Mouse (Mus musculus): ENCODE results near the gene Amacr. TPM values are rescaled to one million over a fixed set of nuclear protein-coding genes. Genes with fewer than 3 reads are reported as not detected.

Amacr gene
- total RNA-seq (2023), result 4.0 TPM

DNA sequence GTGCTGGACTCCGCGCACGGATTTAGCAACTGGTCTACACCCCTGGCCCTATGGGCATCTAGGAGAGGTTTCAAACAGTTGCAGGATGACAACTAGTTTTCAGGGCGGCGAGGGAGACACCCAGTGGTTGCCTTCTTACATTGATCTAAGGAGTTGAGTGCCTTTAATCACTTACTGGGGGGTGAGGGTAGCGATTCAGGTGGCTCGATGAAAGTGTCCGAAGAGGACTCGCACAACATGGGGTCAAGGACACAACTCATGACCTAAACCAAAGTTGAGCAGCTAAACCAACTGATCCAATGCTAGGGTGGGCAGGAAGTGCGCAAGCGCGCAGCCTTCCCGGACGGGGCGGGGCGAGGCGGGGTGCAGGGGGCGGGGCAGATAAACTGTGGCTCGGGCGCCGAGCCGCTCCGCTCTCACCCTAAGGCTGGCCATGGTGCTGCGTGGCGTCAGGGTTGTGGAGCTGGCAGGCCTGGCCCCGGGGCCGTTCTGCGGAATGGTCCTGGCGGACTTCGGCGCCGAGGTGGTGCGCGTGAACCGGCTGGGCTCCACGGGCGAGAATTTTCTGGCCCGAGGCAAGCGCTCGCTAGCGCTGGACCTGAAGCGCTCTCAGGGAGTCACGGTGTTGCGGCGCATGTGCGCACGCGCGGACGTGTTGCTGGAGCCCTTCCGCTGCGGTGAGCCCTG, at the start of gene Amacr:
Gene Amacr, plus strand, starts transcription at position 380 of the 687 bp plus-strand sequence.

DNA sequence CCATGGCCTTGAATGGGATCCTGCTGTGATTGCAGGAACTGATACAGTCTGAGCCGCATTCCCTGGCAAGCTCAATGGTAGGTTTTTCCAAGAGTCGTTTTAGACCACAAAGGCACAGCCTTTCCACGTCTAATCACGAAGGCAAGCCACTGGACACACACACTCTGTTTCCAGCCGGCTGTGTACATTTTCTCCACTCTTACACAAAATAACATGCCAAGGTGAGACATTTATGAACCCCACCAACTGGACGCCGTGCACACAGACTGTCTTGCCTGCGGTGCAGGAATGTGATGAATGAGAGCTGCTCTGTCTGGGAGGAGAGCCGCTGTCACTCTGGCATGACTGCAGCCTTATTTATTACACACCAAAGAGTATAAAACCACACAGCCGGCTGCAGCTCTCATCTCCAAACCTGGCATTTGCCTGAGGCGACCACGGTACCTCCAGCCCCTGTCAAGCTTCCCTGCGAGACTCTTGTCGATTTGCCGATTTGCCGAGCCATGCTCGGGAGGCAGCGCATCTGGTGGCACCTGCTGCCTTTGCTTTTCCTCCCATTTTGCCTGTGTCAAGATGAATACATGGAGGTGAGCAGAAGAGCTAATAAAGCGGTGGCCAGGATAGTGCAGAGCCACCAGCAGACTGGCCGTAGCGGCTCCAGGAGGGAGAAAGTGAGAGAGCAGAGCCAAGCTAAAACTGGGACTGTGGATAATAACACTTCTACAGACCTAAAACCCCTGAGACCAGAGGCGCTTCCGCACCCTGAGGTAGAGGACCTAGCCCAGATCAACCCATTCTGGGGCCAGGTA, 29.4 kb upstream of the Amacr start, which contains the start of gene C1qtnf3:
Gene C1qtnf3, plus strand, starts transcription at position 382 of the 809 bp plus-strand sequence.

DNA sequence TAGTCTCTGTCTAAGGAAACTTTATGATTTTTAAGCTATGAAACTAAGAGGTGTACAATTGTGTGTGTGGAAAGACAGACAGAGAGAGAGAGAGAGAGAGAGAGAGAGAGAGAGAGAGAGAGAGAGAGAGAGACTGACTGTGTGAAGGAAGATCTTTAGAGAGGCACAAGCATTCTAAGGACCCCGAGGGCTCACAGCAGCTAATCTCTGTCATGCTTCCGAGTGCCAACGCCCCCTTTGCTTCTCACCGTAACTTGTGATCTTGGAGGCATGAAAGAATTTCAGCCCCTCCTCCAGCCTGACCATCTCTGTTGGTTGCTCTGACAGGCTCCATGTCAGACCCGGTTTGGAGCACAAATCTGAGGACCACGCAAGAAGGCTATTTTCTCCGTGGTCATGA, 18.9 kb downstream of the Amacr start, which contains the start of gene Slc45a2:
Gene Slc45a2, plus strand, starts transcription at position 301 of the 400 bp plus-strand sequence.

DNA sequence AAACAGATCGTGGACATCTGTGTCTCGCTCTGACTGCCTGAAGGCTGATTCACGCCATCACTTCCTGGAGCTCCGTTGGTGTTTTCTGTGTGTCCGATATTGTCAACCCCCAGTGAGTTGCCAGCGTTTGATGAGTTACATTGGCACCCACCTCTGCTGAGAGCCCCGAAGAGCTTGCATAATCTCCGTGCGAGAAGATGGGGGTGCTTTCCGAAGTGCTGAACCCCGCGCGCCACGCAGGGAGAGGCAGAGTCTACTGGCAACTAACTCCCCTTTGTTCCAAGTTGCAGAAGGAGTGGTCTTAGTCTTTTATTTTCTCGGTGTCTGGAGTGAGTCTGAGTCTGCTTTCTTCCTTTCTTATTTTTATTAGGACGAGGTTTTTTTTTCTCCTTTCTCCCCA, 56.2 kb downstream of the Amacr start, which contains the start of gene Rxfp3:
Gene Rxfp3, minus strand, starts transcription at position 281 of the 400 bp plus-strand sequence.

Other genes with a start within 250 kb of the Amacr start
- gene C1qtnf3, start 29.4 kb upstream of the Amacr start, total RNA-seq (2023), result not detected
- gene Slc45a2, start 19.0 kb downstream of the Amacr start, total RNA-seq (2023), result not detected
- gene Rxfp3, start 56.2 kb downstream of the Amacr start, total RNA-seq (2023), result not detected
- not detected for gene Adamts12, start 83.0 kb downstream of the Amacr start, total RNA-seq (2023)

Data from CD4-positive naive resting alpha-beta T cell, adult 76 days (primary cell).